Mouse (Mus musculus) cerebellum, adult 2 months (tissue): ENCODE results near the gene M1ap. TPM values are rescaled to one million over a fixed set of nuclear protein-coding genes. Genes with fewer than 3 reads are reported as not detected.

Experiments
- DNase-seq, 2 experiments: peaks; one replicate each; pipeline ENCODE4 v3.0.0; 2021
- H3K27ac ChIP-seq: fragments of 200-500 bp; 2 replicates; pipeline ENCODE4 v1.5.1; 2012; ENCODE audit warnings: low read length, control low read depth, inconsistent platforms; ENCODE audit not compliant: insufficient read depth
- H3K27me3 ChIP-seq: fragments of 200-500 bp; 2 replicates; pipeline ENCODE4 v1.6.1; 2012; ENCODE audit warnings: inconsistent platforms, mild to moderate bottlenecking, low read length, moderate library complexity; ENCODE audit not compliant: control insufficient read depth, insufficient read depth
- H3K4me1 ChIP-seq: fragments of 200-500 bp; 2 replicates; pipeline ENCODE4 v1.6.1; 2011; ENCODE audit warnings: low read length; ENCODE audit not compliant: control insufficient read depth, insufficient read depth
- H3K4me3 ChIP-seq: fragments of 200-500 bp; replicated peaks from 2 replicates; pipeline ENCODE3; 2011; ENCODE audit warnings: mild to moderate bottlenecking, low read depth, low read length, control low read depth; ENCODE audit not compliant: insufficient read depth
- CTCF ChIP-seq: fragments of 200-500 bp; IDR thresholded peaks from 2 replicates; pipeline ENCODE4 v1.5.1; 2011; ENCODE audit warnings: low read depth, mild to moderate bottlenecking, control low read depth, low read length, moderate library complexity, borderline replicate concordance; ENCODE audit not compliant: insufficient read depth
- POLR2A ChIP-seq: fragments of 200-500 bp; IDR thresholded peaks from 2 replicates; pipeline ENCODE4 v1.6.1; 2011; ENCODE audit warnings: low read length, control low read depth, borderline replicate concordance; ENCODE audit not compliant: insufficient read depth
- WGBS: fragments of 180-500 bp; shearing (Covaris S2); methylation state at CpG from one replicate; pipeline ENCODE4 v1.1.7; 2018; 5-methylcytosine and 5-hydroxymethylcytosine counted together
- polyA plus RNA-seq: library from polyadenylated mRNA; depleted of rRNA; stranded (reverse); fragments of >200 nt; gene quantifications from 2 replicates; pipeline ENCODE4 v1.2.3, GENCODE M21; 2012

The M1ap gene
- polyA plus RNA-seq, 1 experiment, result 0.21 TPM

DNA sequence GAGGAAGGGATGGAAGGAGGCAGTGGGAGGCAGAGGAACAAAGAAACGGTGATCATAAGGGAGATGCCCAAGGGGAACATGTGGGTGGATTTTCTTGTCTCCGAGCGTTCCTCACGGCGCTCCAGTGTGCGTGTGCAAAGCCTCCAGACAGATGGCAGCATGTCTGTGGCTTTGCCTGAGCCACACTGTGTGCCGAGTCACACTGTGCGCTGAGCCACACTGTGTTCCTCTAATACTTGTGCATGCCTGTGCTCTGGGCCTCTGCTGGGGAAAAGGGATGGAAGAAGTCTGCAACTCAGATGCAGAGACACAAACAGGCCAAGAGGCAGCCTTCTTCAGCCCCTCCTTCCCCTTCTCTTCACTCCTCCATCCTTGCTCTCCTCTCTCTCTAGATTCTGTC, 80.6 kb downstream of the M1ap start:
- H3K27me3 ChIP-seq, result peaks cover 3% of the 10 kb centered on the region; the same call in 1 of the 2 replicates
- WGBS, result 69% methylated on average over 8 of the region's 8 CpGs
- no peaks in the 10 kb centered on the region for H3K4me1 ChIP-seq
- TF ChIP-seq CTCF (no peak), POLR2A (no peak)
- no peak overlapping the region for H3K4me3 ChIP-seq
- no peak overlapping the region for H3K27ac ChIP-seq
- no peak for DNase-seq

DNA sequence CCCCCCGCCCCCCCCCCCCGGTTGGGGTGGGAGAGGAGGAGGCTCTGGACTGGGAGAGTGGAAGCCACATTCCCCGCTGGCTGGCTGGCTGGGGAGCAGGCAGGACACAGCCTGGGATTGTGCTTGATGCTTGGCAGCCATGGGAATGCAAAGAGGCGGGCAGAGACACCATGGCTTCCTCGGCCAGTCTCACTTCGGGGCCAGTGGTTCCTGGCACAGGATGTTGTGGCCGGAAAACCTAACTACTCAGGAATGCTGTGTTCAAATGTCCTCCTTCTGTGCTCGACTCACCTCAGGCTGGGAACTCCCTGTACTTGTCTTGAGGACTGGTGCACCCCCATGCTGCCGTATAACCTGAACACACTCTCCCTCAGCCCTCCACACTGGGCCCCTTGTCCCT, 81.0 kb downstream of the M1ap start:
- H3K4me1 ChIP-seq, result no peaks in the 10 kb centered on the region
- TF ChIP-seq CTCF (no peak), POLR2A (no peak)
- no peak overlapping the region for H3K27ac ChIP-seq
- H3K4me3 ChIP-seq, result no peak overlapping the region
- WGBS, result 45% methylated on average over 7 of the region's 9 CpGs
- DNase-seq, result no peak
- peaks cover 3% of the 10 kb centered on the region; the same call in 1 of the 2 replicates for H3K27me3 ChIP-seq

DNA sequence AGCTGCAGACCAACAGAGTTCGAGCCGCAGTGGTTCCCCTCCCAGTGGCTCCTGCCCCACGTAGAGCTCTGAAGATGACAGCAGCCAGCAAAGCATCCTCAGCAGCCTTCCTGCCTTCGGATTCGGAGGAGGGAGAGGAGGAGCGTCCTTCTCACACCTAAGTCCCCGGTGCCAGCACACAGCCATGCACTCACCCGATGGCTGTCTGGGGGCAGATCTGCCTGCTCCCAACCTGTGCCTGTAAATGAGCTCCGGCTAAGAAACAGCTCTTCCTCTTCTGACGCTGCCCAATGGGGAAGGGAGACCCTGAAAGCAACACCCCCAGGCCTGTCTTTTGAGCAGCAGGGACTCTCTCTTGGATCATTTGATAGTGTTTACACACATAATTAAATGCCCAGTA, 83.1 kb downstream of the M1ap start:
- TF ChIP-seq CTCF (no peak), POLR2A (no peak)
- peaks cover 6% of the 10 kb centered on the region; the same call in 1 of the 2 replicates for H3K27me3 ChIP-seq
- H3K4me3 ChIP-seq, result no peak overlapping the region
- no peak for DNase-seq
- H3K4me1 ChIP-seq, result 0 out of 2 replicates have a peak, but pooled peaks cover 2% of the 10 kb centered on the region
- WGBS, result 33% methylated on average over 10 of the region's 10 CpGs
- H3K27ac ChIP-seq, result no peak overlapping the region

DNA sequence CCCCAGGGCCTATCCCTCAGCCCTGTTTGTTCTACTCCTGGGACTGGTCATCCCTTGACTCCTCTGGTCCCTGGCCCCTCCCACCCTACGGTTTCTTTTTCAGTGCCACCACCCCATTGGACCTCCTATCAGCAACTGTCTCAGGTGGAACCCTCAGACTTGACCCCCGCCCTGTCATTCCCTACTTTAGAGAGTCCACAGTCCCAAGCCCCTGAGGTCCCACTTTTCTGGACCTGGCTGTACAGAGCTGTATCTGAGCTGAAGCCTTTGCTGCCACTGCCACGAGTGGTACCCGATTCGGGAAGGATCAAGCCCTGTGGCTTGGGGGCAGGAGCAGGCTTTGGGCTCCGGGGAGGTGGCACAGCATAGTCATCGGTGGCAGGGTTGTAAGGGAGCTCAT, 84.4 kb downstream of the M1ap start:
- DNase-seq, result no peak
- H3K27ac ChIP-seq, result no peak overlapping the region
- no peak overlapping the region for H3K4me3 ChIP-seq
- peaks cover 6% of the 10 kb centered on the region; the same call in 1 of the 2 replicates for H3K27me3 ChIP-seq
- TF ChIP-seq POLR2A (no peak), CTCF (no peak)
- 70% methylated on average over 7 of the region's 7 CpGs for WGBS
- 0 out of 2 replicates have a peak, but pooled peaks cover 2% of the 10 kb centered on the region for H3K4me1 ChIP-seq

DNA sequence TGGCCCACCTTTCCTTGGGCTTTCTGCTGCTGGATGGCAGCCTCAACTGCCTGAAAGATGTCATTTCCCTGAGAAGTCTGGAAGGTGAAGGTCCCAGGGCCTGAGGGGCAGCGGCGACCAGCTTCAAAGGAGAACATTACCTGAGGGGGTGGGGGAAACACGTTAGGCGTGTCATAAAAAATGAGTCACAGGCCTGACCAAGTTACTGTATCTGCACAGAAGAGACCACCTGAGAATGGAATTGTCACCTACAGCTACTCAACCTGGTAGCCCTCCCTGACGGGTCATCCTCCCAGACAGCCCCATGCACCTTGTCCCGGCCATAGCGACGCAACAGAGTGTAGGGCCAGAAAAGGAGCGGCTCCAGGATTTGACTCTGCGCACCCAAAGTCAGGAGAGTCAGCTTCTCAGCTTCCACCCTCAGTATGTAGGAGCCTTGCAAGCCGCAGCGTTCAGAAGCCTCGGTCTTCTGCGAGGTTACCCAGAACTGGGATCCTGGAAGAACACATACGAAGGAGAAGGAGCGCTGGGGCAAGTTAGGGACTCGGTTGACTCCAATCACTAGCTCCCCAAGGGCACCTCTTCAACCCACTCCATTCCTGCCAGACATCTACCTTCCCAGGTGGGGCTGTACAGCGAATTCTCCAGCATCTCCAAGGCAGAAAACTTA, 85.4 kb downstream of the M1ap start:
- Histone ChIP-seq H3K27ac (no peak overlapping the region), H3K4me1 (0 out of 2 replicates have a peak, but pooled peaks cover 2% of the 10 kb centered on the region), H3K27me3 (peaks cover 6% of the 10 kb centered on the region; the same call in 1 of the 2 replicates), H3K4me3 (no peak overlapping the region)
- TF ChIP-seq CTCF (no peak), POLR2A (no peak)
- DNase-seq, result no peak
- 38% methylated on average over 18 of the region's 18 CpGs for WGBS

DNA sequence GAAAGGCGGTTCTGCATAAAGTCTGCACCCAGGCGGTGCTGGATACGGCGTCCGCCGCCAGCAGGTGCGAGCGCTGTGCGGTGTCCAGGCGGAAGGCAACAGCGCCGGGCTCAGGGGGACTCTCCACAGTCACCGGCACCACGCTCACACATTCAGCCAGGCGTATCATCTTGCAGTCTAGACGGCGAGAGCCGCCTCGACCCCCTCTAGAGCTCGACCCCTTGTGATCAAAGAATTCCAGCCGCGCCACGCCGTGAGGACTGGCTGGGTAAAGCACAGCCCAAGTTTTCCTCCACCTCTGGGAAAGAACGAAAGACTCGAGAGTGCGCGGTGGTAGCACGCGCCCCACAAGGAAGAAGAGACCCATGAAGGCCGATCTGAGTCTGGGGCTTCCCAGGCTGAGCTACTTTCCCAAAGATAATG, 86.1 kb downstream of the M1ap start:
- WGBS, result under 1% methylated on average over 31 of the region's 31 CpGs
- Histone ChIP-seq H3K4me3 (peak overlapping the region; percentile 42), H3K27ac (no peak overlapping the region), H3K4me1 (0 out of 2 replicates have a peak, but pooled peaks cover 2% of the 10 kb centered on the region), H3K27me3 (peaks cover 6% of the 10 kb centered on the region; the same call in 1 of the 2 replicates)
- no peak for DNase-seq
- TF ChIP-seq CTCF (no peak), POLR2A (no peak)

DNA sequence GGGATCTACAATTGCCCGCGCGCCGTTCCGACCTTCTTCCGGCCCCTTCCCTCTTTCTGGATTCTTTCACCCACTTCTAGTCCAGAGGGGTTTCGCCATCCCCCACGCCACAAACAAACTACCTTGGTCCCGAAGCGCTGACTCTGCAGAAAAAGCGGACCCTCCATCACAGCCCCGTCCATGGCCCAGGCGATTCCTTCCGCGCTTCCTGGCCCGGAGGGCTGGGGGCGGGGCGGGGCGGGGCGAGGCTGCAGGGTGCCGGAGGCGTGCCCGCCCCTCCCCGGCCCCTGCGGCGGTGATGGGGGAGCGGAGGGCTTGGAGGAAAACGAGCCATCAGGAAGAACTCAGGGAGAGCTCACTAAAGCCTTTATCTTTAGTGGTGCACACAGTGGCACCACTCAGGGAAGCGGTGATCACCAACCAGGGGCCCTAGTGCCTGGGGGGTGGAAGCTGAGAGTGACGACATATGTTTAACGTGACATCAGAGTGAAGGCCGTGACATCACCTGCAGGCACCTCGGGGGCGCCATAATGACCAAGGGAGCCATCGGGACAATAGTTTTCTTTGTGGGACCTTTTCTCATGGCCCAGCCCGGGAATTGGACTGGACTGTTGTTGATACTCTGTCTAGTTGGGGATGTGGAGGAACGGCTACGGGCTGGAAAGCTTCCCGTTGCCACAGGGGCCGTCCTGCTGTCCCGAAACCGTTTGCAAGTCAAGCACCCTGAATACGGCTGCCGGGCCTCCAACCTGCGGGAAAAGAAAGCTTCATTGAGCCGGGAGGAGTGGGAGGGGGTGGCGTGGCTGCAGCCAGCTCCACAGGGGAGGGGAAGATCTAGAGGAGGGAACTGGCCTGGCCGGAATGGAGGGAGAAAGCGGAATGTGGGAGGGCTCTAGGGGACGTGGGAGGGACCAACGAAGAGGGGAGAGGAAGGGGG, 86.8 kb downstream of the M1ap start, which contains the start of the genes Dok1 and Loxl3:
Gene Dok1 (minus strand): TSS at position 223 of the 937 bp plus-strand sequence.
Gene Loxl3 (plus strand): TSS at position 925 of the 937 bp plus-strand sequence.
- no peak within 1 kb of the TSS for H3K27ac ChIP-seq
- H3K4me1 ChIP-seq, result 0 out of 2 replicates have a peak, but pooled peaks cover 2% of the 10 kb centered on the region
- no peak for TF ChIP-seq CTCF
- no peak for TF ChIP-seq POLR2A
- no peak for DNase-seq
- H3K27me3 ChIP-seq, result peaks cover 6% of the 10 kb centered on the region; the same call in 1 of the 2 replicates
- H3K4me3 ChIP-seq, result peak within 1 kb of the TSS; percentile 42
- WGBS, result under 1% methylated on average over 51 of the region's 51 CpGs
